Mouse (Mus musculus): ENCODE measurements around the gene Vmn2r11.
"Not testable (repeated sequence)": the region's sequence is repeated elsewhere in the genome, so short reads cannot be mapped to it uniquely, and the experiment has no call there.

GRCm38 (mm10) chr5:109072016-109072415, 12.6 kb upstream of the Vmn2r11 start:
- peak; percentile 13; the same call in 1 of the 2 replicates for TF ChIP-seq CTCF (IDR thresholded peaks at IDR 0.05; ENCODE audit: control insufficient read depth, insufficient read depth, insufficient replicate concordance, low read depth, low read length)
- TF ChIP-seq POLR2A (IDR thresholded peaks at IDR 0.05; ENCODE audit: control insufficient read depth, low read depth, low read length), result not testable (repeated sequence)

Data from testis, adult 2 months (tissue).